12 mouse cellular contexts compared by ENCODE assay signal in the genomic region with DNA sequence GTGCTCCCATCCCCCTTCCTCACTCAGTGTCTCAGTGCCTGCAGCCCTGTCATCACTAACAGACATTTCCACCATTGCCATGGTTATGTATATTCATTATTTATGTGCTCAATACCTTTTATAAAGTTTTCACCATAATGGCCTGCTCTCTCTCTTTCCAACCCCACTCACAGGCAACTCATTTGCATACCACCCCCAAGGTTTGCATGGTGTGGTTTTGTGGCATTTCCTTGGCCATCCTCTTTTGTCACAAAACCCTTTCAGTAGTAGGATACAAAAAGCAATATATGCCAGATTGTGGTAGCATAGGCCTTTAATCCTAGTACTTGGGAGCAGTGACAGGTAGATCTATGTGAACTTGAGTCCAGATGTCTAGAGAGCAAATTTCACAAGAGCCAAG.
"Had no signal": no experiment of that assay in that cellular context is flagged by ENCODE, and none has a peak within 500 bp of the region (broad histone marks: within the 10 kb centered on the region; RNA-seq: fewer than 3 reads in every experiment).

No protein-coding gene starts in this region.

- H3K4me1 ChIP-seq: limb, embryonic 13.5 days; neural tube, embryonic 13.5 days had no signal

- H3K27ac ChIP-seq: limb, embryonic 13.5 days; liver, embryonic 14.5 days; neural tube, embryonic 13.5 days; stomach, postnatal 0 days had no signal

- DNase-seq: kidney, postnatal 14 days; left cerebral cortex, postnatal 4 days; lung, adult 18-20 months; midbrain, embryonic 14.5 days; right cerebral cortex, adult 18-20 months; right cerebral cortex, postnatal 25 days; thymus, postnatal 14 days had no signal

- H3K4me3 ChIP-seq: limb, embryonic 13.5 days; neural tube, embryonic 13.5 days had no signal

- H3K36me3 ChIP-seq: limb, embryonic 13.5 days; neural tube, embryonic 13.5 days had no signal

- ATAC-seq: intestine, embryonic 16.5 days had no signal

- H3K27me3 ChIP-seq: limb, embryonic 13.5 days; neural tube, embryonic 13.5 days had no signal
